Mouse (Mus musculus) megakaryocyte-erythroid progenitor cell, adult 5-6 weeks (primary cell): Measurements from ENCODE around the gene Pex5l. TPM values are rescaled to one million over a fixed set of nuclear protein-coding genes. Genes with fewer than 3 reads are reported as not detected.

Source experiments
- ATAC-seq: replicated peaks from 2 replicates; pipeline ENCODE4 v1.8.0; 2016; ENCODE audit warnings: mild to moderate bottlenecking, inconsistent platforms; ENCODE audit not compliant: severe bottlenecking, poor library complexity, low FRiP score, low TSS enrichment
- total RNA-seq, 2 experiments: library from RNA; stranded (forward) in 1 of 2; stranded (reverse) in 1 of 2; fragments of 200-1000, 215-1000 nt in 1 of 2; fragments of >200 nt in 1 of 2; fragmentation: Nextera tagmentation in 1 of 2; gene quantifications; 2 replicates each; pipeline ENCODE4 v1.2.3; 2014 to 2017

Pex5l gene
- total RNA-seq, 2 experiments from 2014 or later = not detected

DNA sequence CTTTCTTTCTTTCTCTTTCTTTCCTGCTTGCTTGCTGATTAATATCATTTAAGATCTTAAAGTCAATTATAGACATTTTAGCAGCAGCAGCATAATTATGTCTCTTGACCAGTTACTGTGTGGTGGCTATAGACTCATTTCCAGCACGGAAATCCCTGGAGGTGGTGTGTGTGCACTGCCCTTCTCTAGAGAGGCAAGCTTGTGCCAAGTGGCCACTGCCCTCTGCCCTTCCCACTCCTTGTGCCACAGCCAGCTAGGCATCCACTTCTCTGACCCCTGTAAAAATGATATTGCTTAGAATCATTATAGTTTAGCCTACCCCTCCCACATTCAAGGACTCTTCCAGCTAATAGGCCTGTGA, 69.2 kb downstream of the Pex5l start:
- no peak for ATAC-seq

DNA sequence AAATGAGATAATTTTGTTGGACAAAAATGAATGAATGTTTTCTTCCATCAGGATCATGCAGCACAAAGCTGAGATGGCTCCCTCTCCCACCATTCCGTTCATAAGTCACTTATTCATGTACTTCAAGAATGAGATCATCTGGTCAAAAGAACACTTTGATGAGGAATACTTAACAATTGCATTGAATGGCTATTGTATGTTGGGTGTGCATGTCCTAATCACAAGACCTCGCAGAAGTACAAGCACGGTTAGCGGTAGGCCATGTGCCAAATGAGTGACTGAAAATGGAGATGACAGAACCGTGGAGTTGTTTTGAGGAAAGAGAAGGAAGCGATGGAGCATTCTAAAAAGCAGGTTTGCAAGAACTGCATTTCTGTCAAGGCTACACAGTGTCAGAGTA, 72.3 kb downstream of the Pex5l start:
- ATAC-seq = no peak

DNA sequence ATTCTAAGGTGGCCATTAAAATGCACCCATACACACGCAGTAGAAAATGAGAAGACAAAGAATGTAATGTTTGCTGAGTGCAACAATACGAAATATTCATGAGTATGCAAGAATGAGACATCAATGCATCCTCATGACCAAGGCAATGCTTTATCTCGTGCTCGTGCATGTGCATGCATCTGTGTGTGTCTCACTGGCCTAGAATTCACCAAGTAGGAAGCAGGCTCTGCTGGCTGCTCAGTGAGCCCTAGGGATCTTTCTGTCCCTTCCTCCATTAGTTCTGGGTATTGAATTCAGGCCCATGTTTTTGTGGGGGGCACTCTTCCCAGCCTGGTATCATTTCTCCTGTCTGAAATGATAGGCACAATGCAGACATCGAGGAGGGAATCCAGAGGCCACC, 74.9 kb downstream of the Pex5l start:
- no peak for ATAC-seq

DNA sequence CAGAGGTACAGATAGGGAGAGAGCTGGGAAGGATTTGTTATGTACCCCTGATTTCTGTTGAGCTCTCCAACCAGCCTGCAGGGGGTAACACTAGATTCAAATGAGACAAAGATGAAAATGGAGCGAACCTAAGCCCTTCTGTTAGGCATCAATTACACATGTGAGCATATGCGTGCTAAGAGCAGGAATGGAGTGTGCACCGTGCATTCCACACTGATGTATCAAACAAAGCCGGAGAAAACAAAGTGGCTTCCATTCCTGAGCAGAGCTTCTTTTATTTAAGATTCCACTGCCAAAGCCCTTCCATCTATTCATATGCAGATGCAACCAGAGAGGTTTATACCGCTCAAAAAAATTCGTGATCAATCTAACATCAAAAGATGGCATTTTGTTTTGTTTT, 79.5 kb downstream of the Pex5l start:
- ATAC-seq = no peak

DNA sequence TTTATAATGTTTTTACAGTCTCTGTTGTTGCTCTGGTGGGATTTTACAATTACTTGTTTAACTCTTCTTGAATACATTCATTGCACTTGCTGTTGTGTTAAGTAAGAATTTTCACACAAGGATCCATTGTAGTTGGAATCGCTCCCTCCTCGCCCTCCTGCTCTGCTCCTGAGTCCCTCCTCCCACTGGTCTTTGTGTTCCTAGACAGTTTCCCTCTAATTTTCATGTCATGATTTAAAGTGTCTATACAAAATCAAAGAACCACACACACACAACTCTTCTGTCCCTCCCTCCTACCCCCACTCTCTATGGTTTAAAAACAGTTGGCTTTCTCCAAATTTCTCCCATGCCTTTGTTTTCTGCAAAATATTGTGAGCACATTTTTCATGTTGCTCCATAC, 81.6 kb downstream of the Pex5l start:
- ATAC-seq = no peak

DNA sequence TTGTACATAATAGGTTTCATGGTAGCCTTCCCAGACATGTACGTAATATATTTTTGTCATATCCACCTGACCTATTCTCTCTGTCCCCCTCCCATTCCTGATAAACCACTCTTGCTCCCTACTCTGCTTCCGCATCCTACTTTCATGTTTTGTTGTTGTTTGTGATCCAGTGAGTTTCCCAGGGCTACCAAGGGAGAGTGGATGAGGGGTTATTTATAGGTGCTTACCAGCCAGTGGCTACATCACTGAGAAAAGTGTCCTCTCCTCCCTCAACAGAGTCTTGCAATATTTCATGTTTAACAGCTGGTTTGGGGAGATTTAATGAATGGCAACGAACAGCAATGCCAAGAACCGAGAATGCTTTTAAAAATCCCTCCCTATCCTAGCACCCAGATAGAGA, 82.0 kb downstream of the Pex5l start:
- ATAC-seq = no peak

DNA sequence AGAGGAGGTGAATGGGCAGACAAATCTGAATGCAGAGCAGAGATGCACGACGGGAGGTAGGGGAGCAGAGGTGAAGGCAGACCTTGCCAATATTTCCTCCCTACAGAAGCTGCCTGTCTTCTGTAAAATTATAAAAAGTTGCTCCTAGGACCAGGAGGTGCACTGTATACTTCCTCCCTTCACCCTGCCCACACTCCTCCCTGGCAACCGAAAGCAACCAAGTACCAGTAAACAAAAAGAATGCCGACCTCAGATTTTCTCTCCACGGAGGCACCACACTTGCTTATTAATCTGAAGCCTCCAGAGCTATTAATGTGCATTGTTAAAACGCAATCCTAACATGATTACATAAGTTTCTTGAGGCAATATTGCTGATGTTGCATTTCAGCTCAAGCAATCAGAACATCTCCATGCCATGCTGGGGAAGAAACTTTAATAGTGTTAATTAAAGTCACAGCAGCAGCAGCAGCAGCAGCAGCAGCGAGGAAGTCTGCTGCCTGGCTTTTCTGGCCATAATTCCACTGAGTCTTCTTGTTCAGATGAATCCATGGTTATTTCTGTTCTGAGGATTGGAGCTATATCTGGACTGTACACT, 82.6 kb downstream of the Pex5l start:
- no peak for ATAC-seq

DNA sequence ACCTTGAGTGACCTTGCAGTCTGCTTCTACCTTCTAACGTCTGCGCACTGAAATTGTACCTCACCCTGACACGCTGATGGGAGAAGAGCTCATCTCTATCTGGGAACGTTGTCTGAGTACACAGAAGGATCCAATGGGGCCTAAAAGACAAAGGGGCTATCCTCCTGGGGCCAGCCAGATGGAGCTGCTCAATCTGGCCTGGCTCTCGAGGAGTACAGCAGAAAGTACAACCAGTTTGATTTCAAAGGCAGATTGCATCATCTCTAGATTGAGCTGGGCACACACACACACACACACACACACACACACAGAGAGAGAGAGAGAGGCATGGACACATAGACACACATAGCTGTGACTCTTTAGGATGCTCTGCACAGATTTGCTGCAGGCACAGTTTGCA, 94.7 kb downstream of the Pex5l start:
- no peak for ATAC-seq

DNA sequence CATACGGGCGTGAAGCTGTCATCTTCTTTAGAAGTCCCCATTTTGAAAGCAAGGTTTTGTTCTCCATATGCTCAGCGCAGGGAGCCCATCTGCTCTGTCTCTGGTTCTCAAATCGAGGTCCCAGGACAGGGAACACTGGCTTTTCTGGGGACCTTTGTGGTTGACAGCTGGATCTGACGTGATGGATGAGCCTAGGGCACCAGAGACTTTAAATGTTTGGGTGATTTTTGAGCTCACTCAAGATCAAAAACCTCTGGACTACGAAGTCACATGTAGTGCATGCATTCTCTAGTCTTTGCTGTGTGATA, 98.3 kb downstream of the Pex5l start:
- no peak for ATAC-seq

DNA sequence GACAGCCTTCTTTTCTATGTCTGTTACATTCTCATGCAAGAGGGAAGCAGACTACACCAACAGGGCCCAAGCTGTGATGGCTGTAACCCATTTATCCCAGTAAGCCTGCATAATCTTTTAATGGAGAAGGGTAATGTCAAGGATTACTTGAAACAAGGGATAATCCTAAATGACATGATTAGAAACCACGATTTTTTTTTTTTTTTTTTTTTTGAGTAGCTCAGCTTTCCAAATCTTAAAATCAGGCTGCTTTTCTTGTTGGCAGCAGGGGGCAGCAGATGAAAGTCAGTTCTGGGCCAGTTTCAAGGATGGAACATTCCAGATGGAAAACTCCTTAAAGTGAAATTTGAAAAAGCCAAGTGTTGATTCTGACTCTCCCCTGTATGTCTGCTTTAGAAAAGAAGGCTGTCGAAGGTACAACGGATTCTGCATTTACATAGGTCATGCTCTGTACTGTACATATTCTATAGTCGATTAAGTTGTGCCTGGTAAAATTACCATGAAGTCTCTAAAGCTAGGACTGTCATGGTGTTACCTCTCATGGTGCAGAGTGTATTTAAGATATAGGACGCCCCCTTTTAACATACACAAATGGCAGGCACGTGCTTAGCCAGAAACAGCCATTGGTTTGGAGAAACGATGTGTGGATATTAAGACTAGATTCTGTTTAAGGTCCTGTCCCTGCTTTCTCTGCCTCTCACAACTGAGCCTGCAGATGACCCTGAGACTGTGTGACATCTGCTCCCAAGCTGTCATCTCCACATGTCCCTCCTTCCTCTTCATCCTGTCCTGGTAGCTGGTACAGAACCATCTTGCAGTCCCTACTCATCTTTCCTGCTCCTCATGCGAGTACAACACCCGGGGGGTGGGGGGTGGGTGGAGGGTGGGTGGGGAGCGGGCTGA, 98.9 kb downstream of the Pex5l start:
- ATAC-seq = no peak

DNA sequence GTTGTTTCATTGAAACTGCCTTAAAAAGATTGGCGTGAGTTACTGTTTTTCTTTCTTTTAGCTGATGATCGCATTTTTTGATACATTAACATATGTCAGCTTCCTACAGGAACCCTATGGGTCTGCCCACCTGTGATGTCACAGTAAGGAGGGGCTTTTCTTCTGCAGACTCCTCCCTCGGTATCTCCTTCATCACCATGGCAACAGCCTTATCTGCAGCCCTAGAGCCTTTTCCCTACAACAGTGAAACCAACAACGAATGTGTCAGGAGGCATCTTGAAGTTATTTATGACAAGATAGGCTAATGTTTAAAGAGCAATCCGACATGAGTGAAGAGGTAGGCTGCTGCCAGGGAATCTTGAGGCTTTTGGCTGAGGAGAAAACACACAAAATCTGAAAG, 118.5 kb downstream of the Pex5l start:
- no peak for ATAC-seq

DNA sequence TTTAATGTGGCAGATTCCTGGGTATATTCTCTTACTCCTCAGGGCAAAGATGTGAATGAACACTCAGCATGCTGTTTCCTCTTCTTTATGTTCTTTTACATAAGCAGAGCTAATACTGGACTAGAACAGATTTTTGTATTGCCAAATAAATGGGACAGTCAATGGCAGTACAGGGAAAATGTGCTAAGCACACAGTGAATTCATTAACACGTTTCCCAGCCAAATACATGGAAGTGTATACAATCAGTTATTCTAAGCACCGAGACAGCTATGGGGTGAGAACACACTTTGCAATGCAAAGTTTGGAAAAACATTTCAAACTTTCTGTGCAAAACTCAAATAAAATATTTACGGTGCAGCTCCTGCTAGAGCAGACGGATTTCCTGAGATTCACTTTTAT, 139.1 kb downstream of the Pex5l start:
- ATAC-seq = no peak

DNA sequence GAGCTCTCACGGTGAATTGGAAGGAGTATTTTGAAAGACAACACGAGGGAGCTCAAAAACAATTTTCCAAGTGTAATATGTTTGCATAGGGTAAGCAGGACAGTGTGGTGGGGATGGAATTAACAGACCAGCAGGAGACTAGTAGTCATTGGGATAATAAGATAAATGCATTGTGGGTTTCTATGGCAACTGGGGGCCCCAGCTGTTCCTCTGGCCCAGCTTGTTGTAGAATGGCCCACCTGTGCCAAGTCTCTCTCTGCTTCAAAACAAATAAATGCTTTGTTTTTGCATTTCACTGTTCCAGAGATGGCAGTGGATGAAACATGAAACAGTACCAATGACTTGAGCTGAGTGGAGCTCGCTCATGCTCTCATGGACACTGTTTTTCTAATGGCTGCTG, 141.3 kb downstream of the Pex5l start:
- no peak for ATAC-seq

DNA sequence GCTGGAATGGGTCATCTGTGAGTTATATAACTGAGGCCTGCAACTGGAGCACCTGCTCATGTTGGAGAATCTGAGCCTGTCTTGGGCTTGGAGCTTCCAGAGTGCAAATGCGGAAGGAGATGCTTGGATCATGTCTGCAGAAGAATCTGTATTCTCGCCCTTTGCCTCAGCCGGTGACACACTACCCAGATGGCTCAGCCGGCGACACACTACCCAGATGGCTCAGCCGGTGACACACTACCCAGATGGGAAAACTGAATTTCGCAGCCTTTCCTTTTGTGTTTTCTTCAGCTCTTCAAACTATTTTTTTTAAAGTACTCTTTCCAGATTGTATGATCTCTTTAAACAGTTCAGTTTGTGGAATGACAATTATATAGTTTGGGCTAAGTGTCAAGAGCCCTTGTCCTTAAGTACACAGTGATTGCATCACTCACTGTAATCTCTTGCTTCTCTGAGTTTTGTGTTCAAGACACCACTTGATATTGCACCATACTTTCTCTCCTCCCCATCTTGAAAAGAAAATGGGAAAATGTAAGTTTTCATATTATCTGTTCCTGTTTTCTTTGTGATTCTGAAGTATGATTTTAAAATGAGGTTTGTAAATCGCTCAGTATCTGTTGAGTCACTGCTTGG, 142.5 kb downstream of the Pex5l start:
- no peak for ATAC-seq

DNA sequence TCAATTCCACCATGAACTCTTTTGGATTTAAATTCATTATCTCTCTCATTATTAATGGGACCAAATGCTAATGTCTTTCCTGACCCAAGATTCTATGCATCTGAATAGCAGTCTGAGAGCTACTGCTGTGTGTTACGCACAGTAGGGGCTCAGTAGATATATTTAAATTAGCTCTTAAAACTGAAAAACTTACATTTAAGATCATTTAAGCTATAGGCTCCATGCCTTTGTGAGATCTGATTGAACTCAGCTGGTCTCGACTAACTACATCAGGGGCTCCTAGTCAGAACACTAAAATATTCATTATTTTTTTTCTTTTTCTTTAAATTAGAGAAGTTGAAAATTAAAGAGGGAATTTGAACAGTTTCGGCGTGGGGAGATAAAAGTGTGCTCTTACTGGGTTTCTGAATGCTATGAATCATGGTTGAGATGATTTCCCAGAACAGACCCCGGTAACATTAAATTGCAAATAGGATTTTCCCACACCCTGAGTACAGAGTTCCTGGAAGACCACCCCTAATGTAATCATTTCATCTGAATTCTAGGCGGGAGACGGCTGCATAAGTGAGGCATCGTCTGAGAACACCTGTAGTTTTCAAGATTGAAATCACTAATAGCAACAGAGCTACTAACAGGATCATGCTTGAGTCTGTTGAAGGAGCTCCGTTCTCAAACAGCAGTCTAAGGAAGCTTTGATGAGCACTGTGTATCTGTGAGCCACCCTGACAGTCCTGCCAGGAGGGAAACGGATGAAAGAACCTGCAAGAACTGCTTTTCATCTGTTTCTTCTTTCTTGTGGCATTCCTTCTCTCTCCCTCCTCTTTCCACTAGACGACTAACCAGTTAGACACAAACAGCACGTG, 151.1 kb downstream of the Pex5l start:
- no peak for ATAC-seq

DNA sequence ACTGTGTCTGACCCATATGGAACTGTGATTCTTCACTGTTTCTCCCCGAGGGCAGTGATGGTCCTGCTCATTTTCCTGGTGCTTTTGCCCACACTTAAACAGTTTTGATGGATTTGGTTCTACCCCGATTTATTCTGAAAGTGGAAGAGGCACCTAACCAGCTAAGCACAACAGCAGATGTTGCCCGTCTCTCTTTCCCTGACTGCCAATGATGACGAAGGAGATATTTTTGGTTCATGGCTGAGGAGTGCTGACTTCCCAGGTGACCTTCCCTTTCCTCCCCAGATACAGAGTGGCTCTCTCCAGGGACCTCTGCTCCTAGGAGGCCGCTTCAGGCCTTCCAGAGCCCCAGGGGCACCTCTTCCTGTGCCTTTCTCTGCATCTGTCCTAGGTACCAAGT, 155.2 kb downstream of the Pex5l start:
- ATAC-seq = no peak

DNA sequence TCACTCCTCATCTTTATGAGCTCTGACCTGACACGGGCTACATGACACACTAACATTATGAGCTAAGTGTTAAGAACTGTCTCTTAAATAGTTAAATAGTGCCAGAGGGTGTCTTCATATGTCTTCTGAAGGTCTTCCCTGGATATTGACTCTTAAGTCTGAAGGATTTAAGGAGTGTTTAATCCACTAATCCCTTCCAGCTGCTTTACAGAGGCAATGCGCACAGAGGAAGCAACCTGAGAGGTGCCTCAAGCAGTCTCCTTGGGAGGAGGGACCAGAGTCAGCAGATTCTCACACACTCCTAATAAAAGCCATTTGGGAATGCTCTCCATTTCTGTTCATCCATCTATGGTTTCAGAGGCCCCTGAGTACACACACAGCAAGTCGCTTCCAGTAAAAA, 157.9 kb downstream of the Pex5l start:
- ATAC-seq = no peak

DNA sequence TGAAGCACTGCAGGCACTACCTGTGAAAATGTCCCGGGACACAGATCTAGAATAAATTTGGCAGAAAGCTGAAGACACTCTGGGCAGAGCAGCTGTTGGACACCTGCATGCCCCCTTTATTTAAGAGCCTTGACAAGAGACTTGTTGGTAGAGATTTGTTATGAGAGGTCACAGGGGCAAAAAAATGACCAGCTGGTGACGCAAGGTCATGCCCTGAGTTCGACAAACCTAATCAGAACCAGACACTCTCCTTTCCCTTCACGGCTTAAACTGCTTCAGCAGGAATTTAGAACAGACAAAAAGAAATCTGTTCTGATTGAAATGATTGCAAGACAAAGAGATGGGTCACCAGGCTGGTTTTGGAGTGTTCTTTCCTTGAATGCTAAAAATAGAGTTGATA, 163.1 kb downstream of the Pex5l start:
- ATAC-seq = no peak

DNA sequence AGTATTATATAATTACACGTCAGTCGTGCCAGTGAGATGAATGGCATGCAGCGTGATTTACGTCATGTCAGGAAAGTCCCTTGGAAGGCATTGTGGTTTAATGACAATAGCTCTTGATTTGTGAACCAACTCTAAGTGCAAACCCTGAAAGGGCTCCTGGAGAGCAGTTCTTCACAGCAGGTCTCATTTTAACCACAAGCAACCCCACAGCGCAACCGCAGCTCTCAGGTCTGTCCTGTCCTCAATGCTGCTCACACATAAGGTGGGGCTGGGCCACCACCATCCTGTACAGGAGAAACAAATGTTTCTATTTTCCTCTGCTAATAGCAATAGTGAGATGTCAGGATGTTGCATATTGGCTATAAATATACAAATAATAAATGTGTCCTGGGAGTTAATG, 163.8 kb downstream of the Pex5l start:
- ATAC-seq = no peak

DNA sequence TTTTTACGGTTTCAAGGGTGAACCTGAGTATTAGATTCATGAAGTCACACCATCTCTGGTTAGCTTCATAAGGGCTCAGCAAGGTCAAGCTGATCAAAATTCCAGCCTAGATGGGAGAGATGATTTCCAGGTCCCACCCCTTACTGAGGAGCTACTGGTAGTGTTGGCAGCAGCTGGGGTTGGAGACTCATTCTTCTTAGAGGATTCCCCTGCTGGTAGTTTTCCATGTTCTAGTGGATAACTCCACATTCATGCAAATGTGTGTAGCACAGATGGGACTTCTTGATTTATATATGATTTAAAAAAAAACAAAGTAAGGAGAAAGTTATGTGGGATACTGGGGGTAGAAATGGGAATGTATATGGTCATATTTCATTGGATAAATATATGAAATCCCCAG, 172.8 kb downstream of the Pex5l start:
- no peak for ATAC-seq
